Mouse (Mus musculus) E14TG2a.4 (cell line): ENCODE data around the gene Osbpl3.

Experiments used
- CTCF ChIP-seq: conservative IDR thresholded peaks from 2 replicates; pipeline ENCODE4 v1.5.1; 2014; ENCODE audit warnings: low read length
- NANOG ChIP-seq: IDR thresholded peaks from 2 replicates; pipeline ENCODE4 v1.6.1; 2014; ENCODE audit warnings: borderline replicate concordance, low read length, mixed read lengths
- POU5F1 ChIP-seq: IDR thresholded peaks from 2 replicates; pipeline ENCODE4 v1.6.1; 2014; ENCODE audit warnings: low read length, borderline replicate concordance

DNA sequence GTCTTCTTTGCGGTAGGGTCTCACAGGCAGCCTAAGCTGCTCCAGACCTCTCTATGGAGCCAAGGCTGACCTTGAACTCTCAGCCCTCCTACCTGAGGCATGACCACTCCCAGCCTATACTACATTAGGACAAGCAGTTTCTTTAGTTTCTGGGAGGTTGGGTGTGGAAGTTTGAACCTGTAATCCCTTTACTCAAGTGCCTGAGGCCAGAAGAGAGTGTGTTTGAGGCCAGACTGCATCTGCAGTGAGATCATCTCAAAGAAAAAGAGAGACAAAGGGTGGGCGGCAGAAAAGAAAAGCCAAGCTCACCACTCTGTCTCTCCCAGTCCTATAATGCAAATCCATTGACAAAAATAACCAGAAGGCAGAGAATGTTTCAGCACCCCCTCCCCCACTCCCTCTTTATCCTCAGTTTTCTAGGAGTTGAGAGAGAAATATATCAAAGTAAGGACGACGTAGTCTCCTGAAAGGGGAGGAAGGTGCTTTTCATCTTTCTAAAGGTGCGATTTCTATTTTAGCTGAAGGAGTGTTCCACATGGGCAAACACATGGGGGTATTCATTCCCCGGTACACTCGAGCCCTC, 137.3 kb downstream of the Osbpl3 start:
- TF ChIP-seq CTCF = no peak
- TF ChIP-seq POU5F1 = no peak
- TF ChIP-seq NANOG = no peak
